Mouse (Mus musculus): ENCODE results near the gene Myo3b. TPM values are rescaled to one million over a fixed set of nuclear protein-coding genes. Genes with fewer than 3 reads are reported as not detected.
"Not testable (repeated sequence)": the region's sequence is repeated elsewhere in the genome, so short reads cannot be mapped to it uniquely, and the experiment has no call there.

The Myo3b gene
- 0.25 and 1.5 TPM in 2 replicates for total RNA-seq (2017)

DNA sequence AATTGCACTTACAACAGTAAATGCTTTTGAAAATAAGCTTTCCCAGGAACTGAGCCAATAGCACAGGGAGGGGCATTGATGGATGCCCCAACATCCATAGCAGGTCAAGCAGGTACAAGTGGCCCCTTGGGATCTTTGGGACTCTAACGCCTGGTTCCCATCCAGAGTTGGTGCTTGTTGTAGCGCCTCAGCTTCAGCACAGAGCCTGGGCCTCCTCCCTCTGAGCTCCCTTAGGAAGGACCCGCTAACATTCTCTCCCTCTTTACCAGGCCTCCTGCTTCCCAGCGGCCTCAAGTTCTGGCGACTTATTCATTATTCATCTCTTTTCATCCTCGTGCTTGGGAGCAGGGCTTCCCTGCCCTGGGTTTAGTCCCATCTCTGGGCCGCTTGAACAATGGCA lies at the start of gene Myo3b:
TSS of gene Myo3b (plus strand) at position 375 of the 400 bp plus-strand sequence.
- ATAC-seq (replicated peaks in 1 of 2; ENCODE audit: insufficient read depth in 1 of 2, low FRiP score in 2 of 2, low TSS enrichment in 1 of 2, low read depth in 1 of 2, poor library complexity in 2 of 2, severe bottlenecking in 2 of 2), result no peak

DNA sequence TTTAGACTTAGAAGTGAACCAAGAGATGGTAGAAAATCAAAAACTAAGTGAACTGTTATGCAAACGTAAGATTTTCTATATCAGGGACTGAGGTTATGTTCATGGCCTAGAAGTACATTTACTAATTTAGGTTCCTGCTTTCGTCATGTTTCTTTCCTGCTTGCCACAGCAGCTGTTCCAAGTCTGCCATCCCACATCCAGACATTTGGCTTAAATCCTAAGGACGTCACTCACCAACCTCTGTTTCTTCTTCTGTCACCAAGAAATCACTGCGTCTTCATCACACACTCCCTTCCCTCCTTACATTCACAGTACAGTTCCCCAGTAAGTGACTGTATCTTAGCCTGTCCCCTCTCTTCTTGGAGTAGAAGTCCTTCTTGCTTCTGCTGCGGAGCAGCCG lies 49.7 kb upstream of the Myo3b start:
- ATAC-seq (replicated peaks in 1 of 2; ENCODE audit: insufficient read depth in 1 of 2, low FRiP score in 2 of 2, low TSS enrichment in 1 of 2, low read depth in 1 of 2, poor library complexity in 2 of 2, severe bottlenecking in 2 of 2), result no peak

DNA sequence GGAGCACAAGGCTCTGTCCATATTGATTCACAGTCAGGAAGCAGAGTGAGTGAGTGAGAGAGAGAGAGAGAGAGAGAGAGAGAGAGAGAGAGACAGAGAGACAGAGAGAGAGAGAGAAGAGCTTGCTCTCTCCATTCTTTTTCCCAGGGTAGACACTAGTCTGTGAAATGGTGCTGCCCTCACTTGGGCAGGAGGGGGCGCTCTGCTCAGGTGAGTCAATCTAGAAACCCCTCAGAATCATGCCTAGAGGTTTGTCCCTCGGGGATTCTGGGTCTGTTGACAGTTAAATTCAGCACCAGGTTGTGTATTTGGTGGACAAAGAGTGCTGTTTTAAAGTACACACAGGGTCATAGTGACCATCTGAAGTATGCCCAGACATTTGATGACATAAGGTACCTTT lies 48.3 kb upstream of the Myo3b start:
- ATAC-seq (replicated peaks in 1 of 2; ENCODE audit: insufficient read depth in 1 of 2, low FRiP score in 2 of 2, low TSS enrichment in 1 of 2, low read depth in 1 of 2, poor library complexity in 2 of 2, severe bottlenecking in 2 of 2), result no peak

DNA sequence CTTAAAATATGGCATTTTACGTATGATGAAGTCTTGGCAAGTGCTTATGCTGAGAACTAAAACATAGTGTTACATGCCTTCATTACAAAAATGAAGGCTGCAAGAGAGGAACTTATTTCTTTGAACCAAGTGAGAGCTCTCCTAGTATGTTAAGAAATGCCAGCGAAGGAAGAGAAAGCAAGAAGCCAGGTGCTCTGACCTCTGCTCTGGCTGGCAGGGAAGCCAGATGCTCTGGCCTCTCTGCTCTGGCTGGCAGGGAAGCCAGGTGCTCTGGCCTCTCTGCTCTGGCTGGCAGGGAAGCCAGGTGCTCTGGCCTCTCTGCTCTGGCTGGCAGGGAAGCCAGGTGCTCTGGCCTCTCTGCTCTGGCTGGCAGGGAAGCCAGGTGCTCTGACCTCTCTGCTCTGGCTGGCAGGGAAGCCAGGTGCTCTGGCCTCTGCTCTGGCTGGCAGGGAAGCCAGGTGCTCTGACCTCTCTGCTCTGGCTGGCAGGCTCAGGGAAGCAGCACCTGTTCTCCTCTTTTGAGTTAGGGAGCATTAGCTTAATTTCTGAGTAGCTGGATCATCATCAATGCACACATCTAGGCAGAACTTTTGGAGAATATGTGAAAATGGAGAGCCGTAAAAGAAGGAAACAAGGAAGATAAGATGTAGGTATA lies 44.7 kb upstream of the Myo3b start:
- ATAC-seq (replicated peaks in 1 of 2; ENCODE audit: insufficient read depth in 1 of 2, low FRiP score in 2 of 2, low TSS enrichment in 1 of 2, low read depth in 1 of 2, poor library complexity in 2 of 2, severe bottlenecking in 2 of 2), result not testable (repeated sequence)

DNA sequence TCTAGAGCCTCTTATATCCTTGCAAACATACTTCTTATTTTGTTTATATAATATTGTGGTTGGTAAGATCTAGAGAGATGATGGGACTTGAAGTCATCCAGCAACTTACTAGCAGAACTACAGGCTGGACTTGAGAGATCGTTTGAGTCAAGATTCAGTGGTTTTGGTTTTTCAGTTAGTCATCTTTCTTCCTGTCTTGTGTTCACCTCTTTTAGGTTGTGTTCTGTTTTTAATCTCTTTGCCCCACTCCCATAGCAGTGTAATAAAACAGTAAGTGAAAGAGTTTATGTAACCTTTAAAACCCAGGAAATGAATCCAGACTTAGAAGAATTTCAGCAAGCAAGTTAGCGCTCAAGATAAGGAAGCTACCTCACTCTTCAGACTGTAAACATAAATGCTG lies 44.1 kb upstream of the Myo3b start:
- peak; percentile 32 to 48 for ATAC-seq (replicated peaks in 1 of 2; ENCODE audit: insufficient read depth in 1 of 2, low FRiP score in 2 of 2, low TSS enrichment in 1 of 2, low read depth in 1 of 2, poor library complexity in 2 of 2, severe bottlenecking in 2 of 2)

DNA sequence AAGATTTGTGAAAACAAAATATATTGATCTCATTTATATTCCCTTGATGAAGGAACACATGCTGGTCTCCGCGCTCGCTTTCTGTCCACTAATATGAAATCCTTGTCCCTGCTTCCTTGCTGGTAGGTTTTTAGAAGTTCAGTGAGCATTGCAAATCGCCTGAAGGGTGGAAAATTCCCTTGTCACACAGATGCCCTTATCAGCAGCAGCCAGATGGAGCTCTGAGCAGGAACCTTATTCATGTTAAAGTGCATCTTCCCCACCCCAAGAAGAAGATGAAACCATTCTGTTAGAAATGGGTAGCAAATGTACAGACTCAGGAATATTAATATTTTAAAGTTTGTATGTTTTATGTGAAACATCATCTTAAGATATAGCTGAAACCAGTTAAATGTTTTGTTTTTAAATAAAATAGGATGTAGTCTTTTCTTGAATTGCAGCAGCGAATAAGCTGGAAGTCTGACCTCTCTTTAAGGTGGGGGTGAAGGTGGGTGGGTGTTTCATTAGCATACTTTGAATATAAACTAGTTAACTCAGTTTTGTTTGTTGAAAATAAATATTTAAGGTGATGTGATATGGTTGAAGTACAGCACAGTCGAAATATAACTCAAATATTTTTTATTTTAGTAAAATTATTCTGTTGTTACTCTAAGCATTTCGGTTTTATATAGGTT lies 39.7 kb upstream of the Myo3b start:
- ATAC-seq (replicated peaks in 1 of 2; ENCODE audit: insufficient read depth in 1 of 2, low FRiP score in 2 of 2, low TSS enrichment in 1 of 2, low read depth in 1 of 2, poor library complexity in 2 of 2, severe bottlenecking in 2 of 2), result no peak

DNA sequence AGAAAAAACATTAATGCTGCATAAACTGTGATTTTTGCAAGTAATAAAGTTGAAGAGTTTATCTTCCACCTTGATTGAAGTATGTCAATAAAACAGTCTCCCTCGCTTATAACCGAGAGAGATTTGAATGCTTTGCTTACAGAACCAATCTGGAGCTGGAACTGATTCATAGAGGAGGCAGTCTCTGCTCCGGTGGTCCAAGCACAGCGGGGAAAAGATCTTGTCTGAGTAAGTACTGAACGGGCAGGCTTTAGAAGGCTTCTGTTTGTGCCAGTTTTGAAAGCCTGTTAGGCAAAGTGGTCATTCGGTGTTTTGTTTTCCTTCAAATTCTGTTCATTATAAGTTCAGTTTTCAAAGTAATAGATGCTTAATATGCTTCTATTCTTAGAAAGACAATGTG lies 38.6 kb upstream of the Myo3b start:
- ATAC-seq (replicated peaks in 1 of 2; ENCODE audit: insufficient read depth in 1 of 2, low FRiP score in 2 of 2, low TSS enrichment in 1 of 2, low read depth in 1 of 2, poor library complexity in 2 of 2, severe bottlenecking in 2 of 2), result no peak

DNA sequence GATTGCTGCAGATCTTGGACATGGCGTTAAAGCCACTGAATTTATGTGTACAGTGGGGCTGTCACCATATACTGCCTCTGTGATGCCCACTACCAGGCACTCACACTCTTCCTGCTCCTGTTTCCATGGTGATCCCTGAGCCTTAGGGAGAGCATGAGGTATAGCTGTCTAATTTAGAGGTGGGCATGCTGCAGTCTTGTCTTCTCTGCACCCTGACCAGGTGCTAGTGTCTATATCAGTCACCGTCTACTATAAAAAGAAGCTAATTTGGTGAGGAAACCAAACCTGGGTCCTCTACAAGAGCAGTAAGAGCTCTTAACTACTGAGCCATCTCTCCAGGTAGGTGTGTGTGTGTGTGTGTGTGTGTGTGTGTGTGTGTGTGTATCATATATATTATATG lies 32.4 kb upstream of the Myo3b start:
- no peak for ATAC-seq (replicated peaks in 1 of 2; ENCODE audit: insufficient read depth in 1 of 2, low FRiP score in 2 of 2, low TSS enrichment in 1 of 2, low read depth in 1 of 2, poor library complexity in 2 of 2, severe bottlenecking in 2 of 2)

DNA sequence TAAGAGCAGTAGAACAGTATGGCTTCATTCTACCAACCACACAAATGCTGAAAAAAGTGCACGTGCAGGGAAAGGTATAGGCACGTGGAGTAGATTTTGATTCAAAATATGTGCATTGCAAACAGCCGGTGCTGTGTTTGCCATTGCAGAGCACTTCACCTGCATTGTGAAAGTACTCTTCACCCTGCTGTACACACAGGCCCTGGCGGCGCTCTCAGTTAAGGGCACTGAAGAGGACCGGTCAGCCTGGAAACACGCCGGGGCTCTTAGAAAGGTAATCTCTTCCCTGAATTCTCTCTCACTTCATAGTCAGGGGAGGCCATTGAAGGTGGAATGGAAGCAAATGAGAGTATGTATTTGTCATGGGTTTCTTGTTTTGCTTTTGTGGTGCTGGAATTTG lies 26.0 kb upstream of the Myo3b start:
- no peak for ATAC-seq (replicated peaks in 1 of 2; ENCODE audit: insufficient read depth in 1 of 2, low FRiP score in 2 of 2, low TSS enrichment in 1 of 2, low read depth in 1 of 2, poor library complexity in 2 of 2, severe bottlenecking in 2 of 2)

DNA sequence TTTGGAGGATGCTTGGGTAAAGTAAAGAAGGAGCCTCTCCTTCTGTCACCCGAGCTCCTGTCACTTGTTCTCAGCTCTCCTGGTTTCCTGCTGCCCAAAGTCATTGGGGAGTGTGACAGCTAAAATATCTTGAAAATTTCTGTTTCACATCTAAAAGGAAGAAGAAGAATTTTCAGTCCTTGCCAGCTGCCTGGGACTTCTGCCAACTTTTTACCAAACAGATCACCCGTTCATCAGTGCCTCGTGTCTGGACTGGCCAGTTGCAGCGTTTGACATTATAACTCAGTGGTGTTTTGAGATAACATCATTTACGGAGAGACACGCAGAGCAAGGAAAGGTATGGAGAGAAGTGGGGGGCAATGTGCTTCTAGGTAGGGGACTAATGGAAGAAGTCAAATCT lies 20.7 kb upstream of the Myo3b start:
- no peak for ATAC-seq (replicated peaks in 1 of 2; ENCODE audit: insufficient read depth in 1 of 2, low FRiP score in 2 of 2, low TSS enrichment in 1 of 2, low read depth in 1 of 2, poor library complexity in 2 of 2, severe bottlenecking in 2 of 2)

DNA sequence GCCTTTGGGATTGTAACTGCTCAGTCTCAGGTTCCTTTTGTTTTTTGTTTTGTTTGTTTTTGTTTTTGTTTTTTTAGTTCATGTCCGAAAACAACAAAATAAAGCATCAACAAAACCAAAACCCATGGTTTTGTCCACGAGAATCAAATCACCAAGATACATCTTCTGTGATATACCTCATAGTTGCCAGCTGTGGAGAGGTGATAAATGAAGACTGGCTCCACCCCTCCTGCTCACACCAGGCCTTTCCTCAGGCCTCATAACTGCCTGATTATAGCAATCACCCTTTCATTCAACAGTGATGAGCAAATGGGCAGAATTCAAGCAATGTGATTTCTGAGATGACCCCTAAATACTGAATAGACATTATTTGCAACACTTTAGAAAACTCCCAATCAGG lies 14.5 kb upstream of the Myo3b start:
- ATAC-seq (replicated peaks in 1 of 2; ENCODE audit: insufficient read depth in 1 of 2, low FRiP score in 2 of 2, low TSS enrichment in 1 of 2, low read depth in 1 of 2, poor library complexity in 2 of 2, severe bottlenecking in 2 of 2), result no peak

DNA sequence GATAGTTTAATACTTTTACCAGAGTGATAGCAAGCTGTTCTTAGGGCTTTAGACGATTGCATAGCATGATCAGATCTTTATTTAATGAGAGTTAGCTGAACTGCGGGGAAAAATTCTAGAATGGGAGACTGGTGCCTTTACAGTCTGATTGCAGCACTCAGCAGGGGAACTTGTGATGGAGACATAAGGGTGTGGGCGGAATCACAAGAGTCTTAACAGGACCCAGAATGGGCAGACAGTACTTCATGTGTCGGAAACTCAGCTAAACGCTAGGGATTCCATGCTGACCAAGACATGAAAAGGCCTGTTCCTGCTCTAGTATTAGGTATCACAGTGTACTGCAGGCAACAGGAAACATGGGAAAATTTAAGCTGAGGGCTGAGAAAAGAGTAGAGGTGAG lies 13.2 kb upstream of the Myo3b start:
- no peak for ATAC-seq (replicated peaks in 1 of 2; ENCODE audit: insufficient read depth in 1 of 2, low FRiP score in 2 of 2, low TSS enrichment in 1 of 2, low read depth in 1 of 2, poor library complexity in 2 of 2, severe bottlenecking in 2 of 2)

DNA sequence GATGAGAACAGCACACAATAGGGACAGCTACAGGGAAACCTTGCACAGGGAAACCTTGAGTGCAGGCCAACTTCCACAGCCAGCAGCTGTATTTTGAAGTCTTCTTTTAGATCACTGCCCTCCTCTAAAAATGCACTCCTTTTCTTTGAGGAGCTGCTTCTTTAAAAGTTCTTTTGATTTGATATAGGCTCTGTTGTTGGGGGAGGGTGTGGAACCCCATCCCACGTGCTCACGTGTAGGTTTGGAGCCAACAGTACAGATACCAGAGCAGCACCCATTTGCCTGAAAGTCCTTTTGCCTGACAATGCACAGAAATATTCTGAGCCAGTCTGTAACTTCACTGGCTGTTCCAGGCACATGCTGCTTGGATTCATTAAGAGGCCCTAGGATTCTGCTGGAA lies 7.5 kb upstream of the Myo3b start:
- ATAC-seq (replicated peaks in 1 of 2; ENCODE audit: insufficient read depth in 1 of 2, low FRiP score in 2 of 2, low TSS enrichment in 1 of 2, low read depth in 1 of 2, poor library complexity in 2 of 2, severe bottlenecking in 2 of 2), result no peak

DNA sequence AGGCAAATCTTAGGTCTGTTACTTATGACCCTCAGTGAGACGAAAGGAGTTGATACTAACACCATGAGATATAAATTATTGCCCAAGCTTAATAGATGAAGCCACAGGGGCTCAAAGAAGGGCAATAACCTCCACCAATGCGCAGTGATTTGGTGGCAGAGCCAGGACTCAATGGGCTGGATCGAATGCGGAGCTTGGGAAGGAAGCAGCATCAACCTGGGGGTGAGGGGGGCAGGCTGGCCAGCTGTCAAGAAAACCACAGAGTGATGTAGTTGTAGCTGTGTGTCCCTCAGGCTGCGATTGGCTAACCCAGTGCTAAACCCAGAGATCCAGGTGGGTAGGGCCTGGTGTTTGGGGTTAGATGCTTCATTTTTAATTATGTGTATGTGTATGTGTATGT lies 4.0 kb upstream of the Myo3b start:
- ATAC-seq (replicated peaks in 1 of 2; ENCODE audit: insufficient read depth in 1 of 2, low FRiP score in 2 of 2, low TSS enrichment in 1 of 2, low read depth in 1 of 2, poor library complexity in 2 of 2, severe bottlenecking in 2 of 2), result no peak

DNA sequence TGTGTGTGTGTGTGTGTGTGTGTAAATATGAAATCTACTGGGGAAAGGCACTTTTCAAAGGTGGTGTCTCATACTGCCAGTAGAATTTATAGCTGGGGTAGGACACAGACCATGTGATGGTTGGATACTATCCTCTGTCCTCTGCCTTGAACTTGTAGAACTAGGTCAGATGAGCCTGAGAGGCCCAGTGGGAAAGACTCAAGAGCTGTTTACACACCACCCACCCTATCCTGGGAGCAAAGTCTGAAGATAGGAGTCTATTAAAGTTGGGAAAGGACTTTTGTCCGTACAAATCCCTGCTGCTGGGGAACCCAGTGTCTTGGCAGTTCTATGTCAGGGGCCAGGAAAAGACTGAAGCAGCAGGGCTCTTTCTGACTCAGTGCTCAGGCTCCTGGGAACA lies 3.6 kb upstream of the Myo3b start:
- no peak for ATAC-seq (replicated peaks in 1 of 2; ENCODE audit: insufficient read depth in 1 of 2, low FRiP score in 2 of 2, low TSS enrichment in 1 of 2, low read depth in 1 of 2, poor library complexity in 2 of 2, severe bottlenecking in 2 of 2)

DNA sequence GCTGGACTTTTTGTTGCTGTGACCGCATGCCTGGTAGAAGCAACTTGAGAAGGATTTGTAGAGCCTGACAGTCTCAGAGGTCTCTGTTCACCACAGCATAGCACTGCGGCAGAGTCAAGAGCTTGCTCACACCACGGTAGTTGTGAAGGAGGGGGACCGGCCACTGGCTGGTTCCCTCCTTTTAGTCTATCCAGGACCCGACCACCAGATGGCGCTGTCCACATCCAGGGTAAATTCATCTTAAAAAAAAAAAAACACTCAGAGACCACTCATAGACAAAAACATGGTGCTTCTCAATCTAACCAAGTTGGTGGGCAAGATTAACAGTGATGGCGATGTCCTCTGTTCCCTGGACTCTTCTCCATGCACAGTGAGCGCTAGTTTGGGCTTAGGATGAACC lies 1.7 kb upstream of the Myo3b start:
- no peak for ATAC-seq (replicated peaks in 1 of 2; ENCODE audit: insufficient read depth in 1 of 2, low FRiP score in 2 of 2, low TSS enrichment in 1 of 2, low read depth in 1 of 2, poor library complexity in 2 of 2, severe bottlenecking in 2 of 2)

DNA sequence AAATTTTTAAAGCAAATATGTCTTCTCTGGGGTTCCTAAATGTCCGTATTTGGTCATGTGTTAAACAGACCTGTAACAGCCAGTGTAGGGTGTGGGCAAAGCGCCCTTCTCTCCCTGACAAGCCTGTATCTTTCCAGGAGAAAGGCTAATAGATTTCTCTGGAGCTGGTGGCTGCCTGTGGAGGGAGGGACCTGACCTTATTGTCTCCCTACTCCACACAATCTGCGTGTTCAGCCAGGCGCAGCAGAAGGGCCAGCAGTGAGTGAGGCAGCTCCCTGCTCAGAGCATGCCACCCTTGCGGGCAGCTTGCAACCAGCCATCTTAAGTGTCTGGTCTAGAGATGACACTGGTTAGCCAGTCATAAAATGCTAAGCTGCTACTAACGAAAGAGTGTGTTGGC lies 5.5 kb downstream of the Myo3b start:
- ATAC-seq (replicated peaks in 1 of 2; ENCODE audit: insufficient read depth in 1 of 2, low FRiP score in 2 of 2, low TSS enrichment in 1 of 2, low read depth in 1 of 2, poor library complexity in 2 of 2, severe bottlenecking in 2 of 2), result no peak

DNA sequence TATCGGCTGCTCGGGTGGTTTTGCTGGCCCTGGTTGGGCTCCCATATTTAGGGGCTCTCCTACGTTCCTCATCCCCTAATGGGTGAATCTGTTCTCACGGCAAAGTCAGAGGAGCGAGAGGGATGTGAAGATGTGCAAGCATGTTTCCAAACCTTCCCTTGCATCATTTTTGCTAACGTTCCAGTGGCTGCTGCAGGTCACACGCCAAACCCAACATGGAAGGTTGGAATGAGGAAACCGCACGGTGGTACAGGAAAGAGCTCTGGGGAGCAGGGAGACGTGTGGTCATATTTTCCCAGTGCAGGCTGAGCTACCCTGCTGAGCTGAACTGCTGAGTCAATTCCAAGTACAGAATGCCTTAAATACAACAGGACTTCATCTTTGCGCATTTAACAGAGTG lies 8.9 kb downstream of the Myo3b start:
- ATAC-seq (replicated peaks in 1 of 2; ENCODE audit: insufficient read depth in 1 of 2, low FRiP score in 2 of 2, low TSS enrichment in 1 of 2, low read depth in 1 of 2, poor library complexity in 2 of 2, severe bottlenecking in 2 of 2), result peak; percentile 49 to 75

DNA sequence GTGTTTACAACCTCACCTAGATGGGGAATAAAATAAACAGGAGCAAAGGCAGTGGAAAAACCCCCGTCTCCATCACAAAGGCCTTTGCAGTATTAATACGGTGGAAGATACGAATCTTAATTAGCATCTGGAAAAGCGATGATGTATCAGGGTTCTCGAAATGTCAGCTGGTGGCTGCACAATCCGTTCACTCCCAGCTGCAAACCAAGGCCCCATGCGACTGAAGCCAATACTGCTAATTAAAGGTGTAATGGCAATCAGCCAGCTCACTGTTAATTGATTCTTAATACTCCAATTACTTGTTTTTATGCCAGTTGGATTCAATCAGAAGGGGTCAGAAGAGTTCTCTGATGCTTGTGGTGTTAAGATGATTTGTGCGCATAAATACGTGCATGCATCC lies 14.9 kb downstream of the Myo3b start:
- no peak for ATAC-seq (replicated peaks in 1 of 2; ENCODE audit: insufficient read depth in 1 of 2, low FRiP score in 2 of 2, low TSS enrichment in 1 of 2, low read depth in 1 of 2, poor library complexity in 2 of 2, severe bottlenecking in 2 of 2)
